Mouse (Mus musculus): ENCODE data around the gene Ttc7b. TPM values are rescaled to one million over a fixed set of nuclear protein-coding genes. Genes with fewer than 3 reads are reported as not detected.

Ttc7b gene
- total RNA-seq, 2 experiments from 2014 or later: 16.9 to 26.2 TPM

Other genes starting within 250 kb of the Ttc7b start
- gene Rps6ka5, start 206.2 kb upstream of the Ttc7b start, total RNA-seq (2015): 18.2 and 19.4 TPM in 2 replicates
- gene Rps6ka5, start 206.2 kb upstream of the Ttc7b start, total RNA-seq (2017): 30.9 and 37.6 TPM in 2 replicates

Data from megakaryocyte, adult 5-6 weeks (primary cell).